Mouse (Mus musculus): ENCODE data around the gene Elp6. TPM values are rescaled to one million over a fixed set of nuclear protein-coding genes. Genes with fewer than 3 reads are reported as not detected.

Elp6 gene
- polyA plus RNA-seq, 1 experiment from 2014 or later: 33.0 TPM

GRCm38 (mm10) chr9:110287321-110287924 is 17.6 kb upstream of the Elp6 start:
- peak overlapping the region; percentile 50 for H3K27ac ChIP-seq
- H3K4me3 ChIP-seq (replicated peaks): no peak overlapping the region
- no peaks in the 10 kb centered on the region for H3K36me3 ChIP-seq (replicated peaks)
- ATAC-seq (ENCODE audit: low FRiP score): no peak; the same call in 1 of the 2 replicates
- no peak overlapping the region for H3K9ac ChIP-seq
- H3K27me3 ChIP-seq: no peaks in the 10 kb centered on the region
- H3K9me3 ChIP-seq: no peaks in the 10 kb centered on the region
- peaks cover 13% of the 10 kb centered on the region for H3K4me1 ChIP-seq
- whole genome bisulfite sequencing: 35% methylated on average over 7 of the region's 7 CpGs
- no peak overlapping the region for H3K4me2 ChIP-seq

DNA sequence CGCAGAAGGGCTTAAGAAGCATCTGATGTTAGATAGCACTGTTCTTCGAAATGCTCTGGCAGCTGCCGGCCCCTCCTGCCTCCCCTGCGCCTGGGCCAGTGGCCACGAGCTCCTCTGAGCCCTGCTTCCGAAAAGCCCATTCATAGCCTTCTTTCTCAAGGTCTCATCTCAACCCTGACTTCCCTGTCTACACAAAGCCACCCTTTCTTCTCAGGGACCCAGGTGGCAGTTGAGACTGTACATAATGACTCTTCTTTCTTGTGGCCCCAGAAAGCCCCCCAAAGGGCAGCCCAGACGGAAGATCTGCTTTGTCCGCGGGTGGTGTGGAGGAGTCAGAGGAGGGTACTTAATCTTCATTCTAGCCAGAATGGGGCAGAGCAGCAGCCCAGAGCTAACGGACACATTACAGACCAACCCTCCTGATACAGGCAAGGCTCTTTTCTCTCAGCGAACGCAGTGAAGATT is 11.7 kb upstream of the Elp6 start:
- no peak overlapping the region for H3K9ac ChIP-seq
- no peaks in the 10 kb centered on the region for H3K27me3 ChIP-seq
- no peaks in the 10 kb centered on the region for H3K9me3 ChIP-seq
- no peak overlapping the region for H3K4me2 ChIP-seq
- no peak for ATAC-seq (ENCODE audit: low FRiP score)
- no peaks in the 10 kb centered on the region for H3K36me3 ChIP-seq (replicated peaks)
- peak overlapping the region; percentile 31; the same call in 1 of the 2 replicates for H3K27ac ChIP-seq
- WGBS: 61% methylated on average over 12 of the region's 12 CpGs
- H3K4me1 ChIP-seq: peaks cover 10% of the 10 kb centered on the region; the same call in 1 of the 2 replicates
- H3K4me3 ChIP-seq (replicated peaks): no peak overlapping the region

DNA sequence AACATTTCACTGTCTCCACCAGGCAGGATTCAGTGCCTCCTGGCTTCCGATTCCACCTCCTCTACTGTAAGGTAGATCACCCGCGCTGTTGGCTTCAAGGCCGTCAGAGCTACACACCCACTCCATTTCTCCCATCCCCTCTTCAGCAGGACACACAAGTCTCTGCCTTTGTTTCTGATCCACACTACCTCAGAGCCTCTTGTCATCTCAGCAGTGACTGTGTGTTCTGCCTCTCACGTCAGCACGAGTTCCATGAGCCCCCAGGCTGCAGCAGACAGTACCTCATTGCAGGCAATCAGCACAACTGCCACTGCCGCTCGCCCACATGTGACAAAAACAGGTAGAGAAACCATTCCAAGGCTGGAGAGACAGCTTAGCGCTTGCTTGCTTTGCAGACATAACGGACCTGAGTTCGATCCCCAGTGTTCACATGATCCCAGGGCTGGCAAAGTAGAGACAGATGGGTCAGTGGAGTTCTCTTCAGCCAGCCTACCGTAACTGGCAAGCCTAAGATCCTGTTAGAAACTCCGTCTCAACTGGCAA is 11.0 kb upstream of the Elp6 start:
- no peaks in the 10 kb centered on the region for H3K36me3 ChIP-seq (replicated peaks)
- peak overlapping the region; percentile 31; the same call in 1 of the 2 replicates for H3K27ac ChIP-seq
- no peak overlapping the region for H3K9ac ChIP-seq
- no peaks in the 10 kb centered on the region for H3K9me3 ChIP-seq
- no peak overlapping the region for H3K4me3 ChIP-seq (replicated peaks)
- WGBS: 89% methylated on average over 13 of the region's 13 CpGs
- H3K27me3 ChIP-seq: no peaks in the 10 kb centered on the region
- H3K4me2 ChIP-seq: no peak overlapping the region
- H3K4me1 ChIP-seq: peaks cover 10% of the 10 kb centered on the region; the same call in 1 of the 2 replicates
- ATAC-seq (ENCODE audit: low FRiP score): no peak

DNA sequence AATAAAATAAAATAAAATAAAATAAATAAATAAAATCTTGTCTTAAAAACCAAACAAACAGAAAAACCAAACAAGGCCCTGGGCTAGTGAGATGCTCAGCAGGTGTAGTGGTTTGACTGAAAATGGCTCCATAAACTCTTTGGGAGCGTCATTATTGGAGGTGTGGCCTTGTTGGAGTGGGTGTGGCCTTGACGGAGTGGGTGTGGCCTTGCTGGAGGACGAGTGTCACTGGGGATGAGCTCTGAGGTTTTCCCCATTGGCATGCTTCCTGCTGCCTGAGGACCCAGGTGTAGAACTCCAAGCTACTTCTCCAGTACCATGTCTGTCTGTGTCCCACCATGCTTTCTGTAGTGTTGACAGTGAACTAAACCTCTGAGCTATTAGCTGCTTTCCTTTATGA is 10.2 kb upstream of the Elp6 start:
- Histone ChIP-seq H3K4me2 (no peak overlapping the region), H3K9ac (no peak overlapping the region), H3K27ac (no peak overlapping the region), H3K4me1 (peaks cover 10% of the 10 kb centered on the region; the same call in 1 of the 2 replicates), H3K27me3 (no peaks in the 10 kb centered on the region), H3K36me3 (replicated peaks) (no peaks in the 10 kb centered on the region), H3K9me3 (no peaks in the 10 kb centered on the region), H3K4me3 (replicated peaks) (no peak overlapping the region)
- no peak for ATAC-seq (ENCODE audit: low FRiP score)
- 48% methylated on average over 3 of the region's 3 CpGs for WGBS

DNA sequence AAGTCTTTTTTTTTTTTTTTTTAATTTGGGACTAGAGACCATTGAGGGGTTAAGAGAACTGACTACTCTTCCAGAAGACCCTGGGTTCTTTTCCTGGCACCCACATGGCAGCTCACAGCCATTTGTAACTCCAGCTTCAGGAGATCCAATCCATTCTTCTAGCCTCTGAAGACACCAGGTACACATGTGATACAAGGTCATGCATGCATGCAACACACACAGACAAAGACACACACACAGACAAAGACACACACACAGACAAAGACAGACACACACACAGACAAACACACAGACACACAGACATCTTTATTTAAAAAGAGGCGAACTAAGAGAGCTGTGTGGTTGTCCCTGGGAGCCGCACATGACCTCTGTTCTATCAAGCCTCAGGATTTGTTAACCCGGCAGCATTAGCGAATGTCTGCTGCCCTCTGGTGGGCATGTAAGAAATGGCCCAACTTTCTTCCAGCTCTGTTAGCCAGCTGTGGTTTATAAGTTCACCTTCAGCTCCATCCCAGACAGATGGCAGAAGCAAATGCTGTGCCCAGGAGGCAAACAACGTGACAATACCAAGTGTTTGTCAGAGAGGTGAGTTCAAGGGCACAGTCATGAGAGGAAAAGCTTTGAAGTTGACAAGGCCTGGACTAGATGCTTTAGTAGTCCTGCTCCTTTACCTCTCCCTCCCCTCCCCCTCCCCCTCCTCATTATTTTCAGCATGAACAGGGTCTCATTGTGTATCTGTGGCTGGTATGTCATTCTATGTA is 7.9 kb upstream of the Elp6 start:
- peaks cover 10% of the 10 kb centered on the region; the same call in 1 of the 2 replicates for H3K4me1 ChIP-seq
- H3K4me2 ChIP-seq: no peak overlapping the region
- H3K9ac ChIP-seq: no peak overlapping the region
- no peaks in the 10 kb centered on the region for H3K9me3 ChIP-seq
- 5% methylated on average over 5 of the region's 5 CpGs for WGBS
- ATAC-seq (ENCODE audit: low FRiP score): peak; percentile 75
- H3K4me3 ChIP-seq (replicated peaks): no peak overlapping the region
- H3K27me3 ChIP-seq: no peaks in the 10 kb centered on the region
- no peaks in the 10 kb centered on the region for H3K36me3 ChIP-seq (replicated peaks)
- H3K27ac ChIP-seq: no peak overlapping the region

GRCm38 (mm10) chr9:110304516-110304915 is 457 bp upstream of the Elp6 start:
- 4% methylated on average over 4 of the region's 4 CpGs for WGBS
- Histone ChIP-seq H3K9me3 (no peaks in the 10 kb centered on the region), H3K9ac (peak overlapping the region; percentile 64), H3K27me3 (no peaks in the 10 kb centered on the region), H3K4me2 (peak overlapping the region; percentile 60), H3K36me3 (replicated peaks) (0 out of 2 replicates have a peak, but pooled peaks cover 3% of the 10 kb centered on the region), H3K27ac (peak overlapping the region; percentile 91), H3K4me1 (peaks cover 8% of the 10 kb centered on the region; the same call in 1 of the 2 replicates), H3K4me3 (replicated peaks) (peak overlapping the region; percentile 44)
- peak; percentile 45; the same call in 1 of the 2 replicates for ATAC-seq (ENCODE audit: low FRiP score)

DNA sequence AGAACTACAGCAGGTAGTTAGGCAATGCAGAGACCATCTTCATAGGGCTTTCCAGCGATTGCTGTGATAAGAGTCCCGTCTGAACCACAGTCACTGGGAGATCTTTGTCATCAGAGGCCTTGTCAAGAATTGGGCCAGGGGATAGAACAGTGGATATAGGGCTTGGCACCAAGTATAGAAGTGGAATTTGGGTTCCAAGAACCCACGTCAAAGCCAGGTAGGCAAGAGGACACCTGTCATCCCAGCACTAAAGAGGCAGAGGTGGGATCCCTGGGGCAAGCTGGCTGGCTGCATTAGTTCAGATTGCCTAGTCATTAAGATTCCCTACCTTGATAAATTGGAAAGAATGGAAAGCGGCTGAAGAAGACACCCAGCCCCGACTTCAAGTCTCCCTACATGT is 1.4 kb downstream of the Elp6 start:
- WGBS: 95% methylated on average over 5 of the region's 5 CpGs
- H3K4me3 ChIP-seq (replicated peaks): no peak overlapping the region
- no peak for ATAC-seq (ENCODE audit: low FRiP score)
- no peak overlapping the region for H3K27ac ChIP-seq
- H3K9me3 ChIP-seq: no peaks in the 10 kb centered on the region
- no peak overlapping the region for H3K9ac ChIP-seq
- H3K4me1 ChIP-seq: peaks cover 8% of the 10 kb centered on the region; the same call in 1 of the 2 replicates
- H3K36me3 ChIP-seq (replicated peaks): peaks cover 19% of the 10 kb centered on the region
- H3K4me2 ChIP-seq: peak overlapping the region; percentile 60
- H3K27me3 ChIP-seq: no peaks in the 10 kb centered on the region

GRCm38 (mm10) chr9:110314706-110315105 is 9.7 kb downstream of the Elp6 start:
- no peak for ATAC-seq (ENCODE audit: low FRiP score)
- 90% methylated on average over 5 of the region's 5 CpGs for WGBS
- H3K36me3 ChIP-seq (replicated peaks): peaks cover 85% of the 10 kb centered on the region

DNA sequence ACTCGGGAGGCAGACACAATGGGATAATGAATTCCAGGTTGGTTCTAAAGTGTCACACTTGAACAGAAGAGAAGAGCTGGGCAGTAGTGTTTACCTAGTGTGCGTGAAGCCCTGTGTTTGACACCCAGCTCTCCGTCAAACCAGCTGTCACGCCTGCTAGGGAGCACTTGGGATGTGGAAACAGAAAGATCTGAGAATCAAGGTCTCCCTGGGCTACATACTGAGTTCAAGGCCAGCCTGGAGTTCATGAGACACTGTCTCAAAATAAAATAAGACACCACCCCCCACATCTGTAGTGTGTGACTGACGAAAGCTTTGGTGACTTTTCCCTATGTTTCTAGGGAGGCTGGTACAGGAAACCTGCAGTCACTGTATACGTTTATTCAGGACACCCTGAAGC is 10.4 kb downstream of the Elp6 start:
- 89% methylated on average over 6 of the region's 6 CpGs for WGBS
- Histone ChIP-seq H3K36me3 (replicated peaks) (peaks cover 85% of the 10 kb centered on the region), H3K4me3 (replicated peaks) (no peak overlapping the region)

More at GRCm38 (mm10) chr9:110314706-110315105, 9.7 kb downstream of the Elp6 start:
- H3K9ac ChIP-seq: no peak overlapping the region
- no peaks in the 10 kb centered on the region for H3K27me3 ChIP-seq
- no peaks in the 10 kb centered on the region for H3K4me1 ChIP-seq
- no peak overlapping the region for H3K4me3 ChIP-seq (replicated peaks)
- no peak overlapping the region for H3K27ac ChIP-seq
- no peaks in the 10 kb centered on the region for H3K9me3 ChIP-seq
- no peak overlapping the region for H3K4me2 ChIP-seq

DNA sequence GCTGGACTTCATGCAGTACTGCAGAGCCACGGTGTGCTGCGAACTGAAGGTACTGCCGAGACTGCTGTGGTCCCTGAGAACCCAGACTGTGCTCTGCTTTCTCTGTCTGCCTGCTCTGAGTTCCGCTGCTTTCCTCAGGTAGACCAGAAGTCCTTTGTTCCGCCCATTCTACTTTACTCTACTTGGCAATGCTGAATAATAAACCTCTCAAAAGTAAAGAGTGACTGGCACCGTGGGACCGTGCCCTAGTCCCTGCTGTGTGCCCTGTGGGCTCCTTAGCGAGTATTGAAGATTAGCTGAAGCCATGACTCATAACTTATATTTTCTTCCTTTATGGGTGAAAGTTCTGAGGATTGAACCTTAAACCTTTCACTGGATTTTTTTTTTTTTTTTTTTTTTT is 10.9 kb downstream of the Elp6 start:
- Histone ChIP-seq H3K9me3 (no peaks in the 10 kb centered on the region), H3K27me3 (no peaks in the 10 kb centered on the region), H3K4me1 (no peaks in the 10 kb centered on the region), H3K4me2 (no peak overlapping the region), H3K27ac (no peak overlapping the region), H3K9ac (no peak overlapping the region), H3K4me3 (replicated peaks) (no peak overlapping the region), H3K36me3 (replicated peaks) (peaks cover 84% of the 10 kb centered on the region)
- WGBS: 96% methylated on average over 8 of the region's 8 CpGs
- no peak for ATAC-seq (ENCODE audit: low FRiP score)

More for the DNA sequence above, 10.4 kb downstream of the Elp6 start:
- H3K27ac ChIP-seq: no peak overlapping the region
- H3K9ac ChIP-seq: no peak overlapping the region
- H3K4me2 ChIP-seq: no peak overlapping the region
- no peaks in the 10 kb centered on the region for H3K4me1 ChIP-seq
- H3K27me3 ChIP-seq: no peaks in the 10 kb centered on the region
- ATAC-seq (ENCODE audit: low FRiP score): no peak
- H3K9me3 ChIP-seq: no peaks in the 10 kb centered on the region

- no peak for ATAC-seq (ENCODE audit: low FRiP score)
- Histone ChIP-seq H3K27me3 (no peaks in the 10 kb centered on the region), H3K4me1 (no peaks in the 10 kb centered on the region), H3K4me2 (no peak overlapping the region), H3K27ac (no peak overlapping the region), H3K9ac (no peak overlapping the region), H3K4me3 (replicated peaks) (no peak overlapping the region), H3K36me3 (replicated peaks) (peaks cover 86% of the 10 kb centered on the region), H3K9me3 (no peaks in the 10 kb centered on the region)
- 95% methylated on average over 8 of the region's 8 CpGs for WGBS
Measured at GRCm38 (mm10) chr9:110316503-110316902, 11.5 kb downstream of the Elp6 start.

GRCm38 (mm10) chr9:110320769-110321168 is 15.8 kb downstream of the Elp6 start:
- no peak overlapping the region for H3K27ac ChIP-seq
- no peaks in the 10 kb centered on the region for H3K4me1 ChIP-seq
- peaks cover 52% of the 10 kb centered on the region for H3K36me3 ChIP-seq (replicated peaks)
- H3K27me3 ChIP-seq: no peaks in the 10 kb centered on the region
- ATAC-seq (ENCODE audit: low FRiP score): no peak
- no peaks in the 10 kb centered on the region for H3K9me3 ChIP-seq
- no peak overlapping the region for H3K9ac ChIP-seq
- H3K4me3 ChIP-seq (replicated peaks): no peak overlapping the region
- no peak overlapping the region for H3K4me2 ChIP-seq
- 89% methylated on average over 10 of the region's 10 CpGs for WGBS

Data from forebrain, embryonic 12.5 days (tissue).